Mouse (Mus musculus): ENCODE measurements around the gene Dnmt3c. TPM values are rescaled to one million over a fixed set of nuclear protein-coding genes. Genes with fewer than 3 reads are reported as not detected.
"Not testable (repeated sequence)": the region's sequence is repeated elsewhere in the genome, so short reads cannot be mapped to it uniquely, and the experiment has no call there.

The Dnmt3c gene
- not detected in 2 replicates for polyA plus RNA-seq (2015; fragmentation: Nextera tagmentation; extraction: Ambion mirVana)

- Histone ChIP-seq H3K9ac (replicated peaks) (no peak within 1 kb of the TSS), H3K36me3 (no peaks in the 10 kb centered on the region), H3K4me1 (no peaks in the 10 kb centered on the region), H3K27ac (replicated peaks) (no peak within 1 kb of the TSS), H3K27me3 (no peaks in the 10 kb centered on the region), H3K9me3 (no peaks in the 10 kb centered on the region), H3K4me3 (no peak within 1 kb of the TSS), H3K4me2 (replicated peaks) (no peak within 1 kb of the TSS)
- no peak for ATAC-seq (replicated peaks)
Measured at GRCm38 (mm10) chr2:153696352-153696751, at the start of gene Dnmt3c. Gene Dnmt3c, plus strand, starts transcription at chr2:153696652.

- 0 out of 2 replicates have a peak overlapping the region, but pooled peaks have one; percentile 36 for H3K27ac ChIP-seq (replicated peaks)
- WGBS = 17% methylated on average over 14 of the region's 14 CpGs
Measured at GRCm38 (mm10) chr2:153648773-153649297, 47.6 kb upstream of the Dnmt3c start.

GRCm38 (mm10) chr2:153649298-153650013 is 47.0 kb upstream of the Dnmt3c start, which contains the start of gene Dnmt3b:
Gene Dnmt3b, plus strand, starts transcription at chr2:153649450.
- peak; percentile 91 for ATAC-seq (replicated peaks)
- Histone ChIP-seq H3K4me2 (replicated peaks) (peak within 1 kb of the TSS; percentile 95), H3K36me3 (no peaks in the 10 kb centered on the region), H3K27me3 (peaks cover 4% of the 10 kb centered on the region; the same call in 1 of the 2 replicates), H3K27ac (replicated peaks) (0 out of 2 replicates have a peak within 1 kb of the TSS, but pooled peaks have one; percentile 36), H3K9me3 (no peaks in the 10 kb centered on the region), H3K9ac (replicated peaks) (peak within 1 kb of the TSS; percentile 77), H3K4me3 (peak within 1 kb of the TSS; percentile 93), H3K4me1 (peaks cover 16% of the 10 kb centered on the region)
- under 1% methylated on average over 93 of the region's 93 CpGs for WGBS

More at GRCm38 (mm10) chr2:153648773-153649297, 47.6 kb upstream of the Dnmt3c start:
- H3K4me2 ChIP-seq (replicated peaks) = peak overlapping the region; percentile 95
- ATAC-seq (replicated peaks) = 0 out of 2 replicates have a peak, but pooled peaks have one; percentile 1
- H3K4me1 ChIP-seq = peaks cover 16% of the 10 kb centered on the region
- H3K36me3 ChIP-seq = no peaks in the 10 kb centered on the region
- peak overlapping the region; percentile 93 for H3K4me3 ChIP-seq
- peak overlapping the region; percentile 77 for H3K9ac ChIP-seq (replicated peaks)
- H3K9me3 ChIP-seq = no peaks in the 10 kb centered on the region
- H3K27me3 ChIP-seq = peaks cover 4% of the 10 kb centered on the region; the same call in 1 of the 2 replicates

- 0 out of 2 replicates have a peak, but pooled peaks have one; percentile 20 for ATAC-seq (replicated peaks)
- peaks cover 4% of the 10 kb centered on the region; the same call in 1 of the 2 replicates for H3K27me3 ChIP-seq
- H3K4me3 ChIP-seq = peak overlapping the region; percentile 93
- peaks cover 16% of the 10 kb centered on the region for H3K4me1 ChIP-seq
- peak overlapping the region; percentile 95 for H3K4me2 ChIP-seq (replicated peaks)
- no peak overlapping the region for H3K27ac ChIP-seq (replicated peaks)
- H3K36me3 ChIP-seq = no peaks in the 10 kb centered on the region
- WGBS = 2% methylated on average over 28 of the region's 28 CpGs
- H3K9me3 ChIP-seq = no peaks in the 10 kb centered on the region
- peak overlapping the region; percentile 77 for H3K9ac ChIP-seq (replicated peaks)
Measured at GRCm38 (mm10) chr2:153650014-153650687, 46.3 kb upstream of the Dnmt3c start.

- Histone ChIP-seq H3K4me1 (peaks cover 16% of the 10 kb centered on the region), H3K27me3 (peaks cover 4% of the 10 kb centered on the region; the same call in 1 of the 2 replicates), H3K9ac (replicated peaks) (no peak overlapping the region), H3K4me2 (replicated peaks) (no peak overlapping the region), H3K27ac (replicated peaks) (no peak overlapping the region), H3K9me3 (no peaks in the 10 kb centered on the region), H3K36me3 (no peaks in the 10 kb centered on the region), H3K4me3 (no peak overlapping the region)
- WGBS = 67% methylated on average over 3 of the region's 3 CpGs
- ATAC-seq (replicated peaks) = no peak
Measured at GRCm38 (mm10) chr2:153651681-153652080, 44.8 kb upstream of the Dnmt3c start.

GRCm38 (mm10) chr2:153657659-153658058 is 38.8 kb upstream of the Dnmt3c start:
- H3K9ac ChIP-seq (replicated peaks); H3K27ac ChIP-seq (replicated peaks); H3K36me3 ChIP-seq; H3K4me2 ChIP-seq (replicated peaks); ATAC-seq (replicated peaks); H3K9me3 ChIP-seq; H3K4me1 ChIP-seq; H3K4me3 ChIP-seq; H3K27me3 ChIP-seq: not testable (repeated sequence)
- WGBS = 88% methylated on average over 8 of the region's 8 CpGs

- no peak for ATAC-seq (replicated peaks)
- 51% methylated on average over 3 of the region's 3 CpGs for WGBS
- H3K4me3 ChIP-seq = no peak overlapping the region
- H3K27ac ChIP-seq (replicated peaks) = no peak overlapping the region
- no peaks in the 10 kb centered on the region for H3K36me3 ChIP-seq
- no peaks in the 10 kb centered on the region for H3K27me3 ChIP-seq
- no peaks in the 10 kb centered on the region for H3K9me3 ChIP-seq
- no peak overlapping the region for H3K9ac ChIP-seq (replicated peaks)
- H3K4me1 ChIP-seq = no peaks in the 10 kb centered on the region
- H3K4me2 ChIP-seq (replicated peaks) = no peak overlapping the region
Measured at GRCm38 (mm10) chr2:153660616-153661015, 35.8 kb upstream of the Dnmt3c start.

GRCm38 (mm10) chr2:153665401-153665800 is 31.1 kb upstream of the Dnmt3c start:
- WGBS = 90% methylated on average over 7 of the region's 7 CpGs
- no peak overlapping the region for H3K27ac ChIP-seq (replicated peaks)
- no peaks in the 10 kb centered on the region for H3K27me3 ChIP-seq
- no peaks in the 10 kb centered on the region for H3K9me3 ChIP-seq
- no peak overlapping the region for H3K9ac ChIP-seq (replicated peaks)
- H3K4me1 ChIP-seq = no peaks in the 10 kb centered on the region
- H3K4me2 ChIP-seq (replicated peaks) = no peak overlapping the region
- H3K36me3 ChIP-seq = no peaks in the 10 kb centered on the region
- no peak for ATAC-seq (replicated peaks)
- no peak overlapping the region for H3K4me3 ChIP-seq

- peak; percentile 82 for ATAC-seq (replicated peaks)
- Histone ChIP-seq H3K36me3 (no peaks in the 10 kb centered on the region), H3K4me2 (replicated peaks) (no peak overlapping the region), H3K27ac (replicated peaks) (no peak overlapping the region), H3K4me3 (no peak overlapping the region), H3K9me3 (no peaks in the 10 kb centered on the region), H3K4me1 (no peaks in the 10 kb centered on the region), H3K9ac (replicated peaks) (no peak overlapping the region), H3K27me3 (no peaks in the 10 kb centered on the region)
- WGBS = 58% methylated on average over 7 of the region's 7 CpGs
Measured at GRCm38 (mm10) chr2:153668754-153669376, 27.6 kb upstream of the Dnmt3c start.

- H3K4me1 ChIP-seq = no peaks in the 10 kb centered on the region
- no peak overlapping the region for H3K9ac ChIP-seq (replicated peaks)
- no peaks in the 10 kb centered on the region for H3K36me3 ChIP-seq
- no peak overlapping the region for H3K4me3 ChIP-seq
- H3K27ac ChIP-seq (replicated peaks) = no peak overlapping the region
- 39% methylated on average over 5 of the region's 5 CpGs for WGBS
- H3K27me3 ChIP-seq = no peaks in the 10 kb centered on the region
- H3K9me3 ChIP-seq = no peaks in the 10 kb centered on the region
- no peak for ATAC-seq (replicated peaks)
- H3K4me2 ChIP-seq (replicated peaks) = no peak overlapping the region
Measured at GRCm38 (mm10) chr2:153670111-153670510, 26.3 kb upstream of the Dnmt3c start.

GRCm38 (mm10) chr2:153672619-153673018 is 23.8 kb upstream of the Dnmt3c start:
- ATAC-seq (replicated peaks) = no peak
- 98% methylated on average over 2 of the region's 2 CpGs for WGBS

GRCm38 (mm10) chr2:153675364-153675763 is 21.1 kb upstream of the Dnmt3c start:
- not testable (repeated sequence) for H3K9me3 ChIP-seq; H3K27ac ChIP-seq (replicated peaks); H3K36me3 ChIP-seq; H3K27me3 ChIP-seq; H3K9ac ChIP-seq (replicated peaks); H3K4me2 ChIP-seq (replicated peaks); H3K4me3 ChIP-seq; ATAC-seq (replicated peaks); H3K4me1 ChIP-seq
- WGBS = 75% methylated on average over 1 of the region's 1 CpGs

More at GRCm38 (mm10) chr2:153672619-153673018, 23.8 kb upstream of the Dnmt3c start:
- H3K27ac ChIP-seq (replicated peaks) = no peak overlapping the region
- no peak overlapping the region for H3K9ac ChIP-seq (replicated peaks)
- no peaks in the 10 kb centered on the region for H3K4me1 ChIP-seq
- no peak overlapping the region for H3K4me2 ChIP-seq (replicated peaks)
- no peaks in the 10 kb centered on the region for H3K36me3 ChIP-seq
- no peaks in the 10 kb centered on the region for H3K27me3 ChIP-seq
- H3K9me3 ChIP-seq = no peaks in the 10 kb centered on the region
- no peak overlapping the region for H3K4me3 ChIP-seq

Data from forebrain, embryonic 15.5 days (tissue).